Mouse (Mus musculus) WW6 (cell line): ENCODE measurements around the gene Tns1.

Experiments
- DNase-seq: peaks from one replicate; pipeline ENCODE4 v3.0.0-alpha.2; 2013; ENCODE audit warnings: low read depth, low spot score

The Tns1 gene

DNA sequence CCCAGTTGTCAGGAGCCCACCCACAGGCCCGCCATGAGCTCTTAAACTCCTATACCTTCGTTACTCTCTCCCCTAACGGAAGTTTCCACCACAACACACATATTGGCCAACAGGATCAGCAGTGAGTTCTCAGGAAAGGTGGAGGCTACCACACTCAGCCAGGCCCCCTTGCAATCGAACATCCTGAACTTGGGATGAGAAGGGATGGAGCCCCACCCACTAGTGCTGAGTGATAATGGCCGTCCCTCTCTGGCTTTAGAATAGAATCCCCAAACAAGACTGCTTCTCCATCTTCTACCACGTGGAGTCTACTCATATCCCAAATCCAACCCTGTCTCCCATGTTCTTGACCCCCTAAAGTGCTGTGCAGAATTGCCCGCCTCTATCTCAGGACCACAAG lies 131.0 kb downstream of the Tns1 start:
- no peak for DNase-seq

DNA sequence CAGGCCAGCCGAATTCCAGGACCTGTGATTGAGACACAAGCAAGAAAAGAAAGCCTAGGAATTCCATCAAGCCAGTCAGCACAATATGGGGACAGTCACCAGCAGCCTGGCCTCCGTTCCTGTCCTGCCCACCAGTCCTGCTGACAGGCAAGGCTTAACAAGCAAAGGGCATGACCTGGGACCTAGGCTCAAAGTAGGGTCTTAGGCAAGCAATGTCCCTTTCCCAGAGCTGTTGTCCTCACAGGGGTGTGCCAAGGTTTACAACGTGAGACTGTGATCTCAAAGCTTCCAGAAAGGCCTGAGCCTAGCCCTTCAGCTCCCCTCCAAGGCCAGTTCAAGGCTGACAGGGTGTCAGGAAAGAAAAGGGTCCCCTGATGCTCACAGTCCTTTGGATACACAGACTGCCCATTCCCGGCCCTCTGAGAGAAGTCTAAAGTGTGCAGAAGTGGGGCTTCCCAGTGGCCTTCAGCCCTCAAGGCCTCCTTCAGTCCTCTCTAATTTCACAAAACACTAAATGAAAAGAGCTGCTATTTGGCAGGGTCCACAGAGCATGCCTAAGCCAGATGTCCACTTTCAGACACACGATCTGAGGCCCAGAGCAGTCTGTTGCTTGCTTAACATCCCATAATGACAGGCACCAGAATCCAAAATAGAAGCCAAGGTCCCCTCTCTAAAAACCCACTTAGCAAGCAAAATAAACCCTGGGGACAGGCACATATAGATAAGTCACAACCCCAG lies 131.9 kb downstream of the Tns1 start:
- no peak for DNase-seq

DNA sequence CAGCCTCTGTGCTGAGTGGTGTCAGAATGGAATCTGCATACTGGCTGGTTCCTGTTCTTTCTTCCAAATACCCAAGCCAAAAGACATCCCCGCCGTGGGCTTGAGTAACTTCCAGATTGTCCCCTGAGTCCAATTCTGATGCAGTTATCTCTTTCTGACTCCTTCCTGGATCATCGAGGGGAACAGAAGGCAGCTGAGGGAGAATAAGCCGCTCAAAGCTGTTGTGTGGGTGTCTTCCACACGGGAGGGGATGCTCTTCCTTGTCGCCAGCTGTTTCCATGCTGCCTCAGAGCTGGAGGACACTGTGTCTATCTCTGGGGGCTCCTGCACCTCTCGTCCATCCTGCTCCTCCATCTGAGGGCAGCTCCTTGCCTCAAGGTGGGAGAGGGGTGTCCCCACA lies 133.0 kb downstream of the Tns1 start:
- no peak for DNase-seq

DNA sequence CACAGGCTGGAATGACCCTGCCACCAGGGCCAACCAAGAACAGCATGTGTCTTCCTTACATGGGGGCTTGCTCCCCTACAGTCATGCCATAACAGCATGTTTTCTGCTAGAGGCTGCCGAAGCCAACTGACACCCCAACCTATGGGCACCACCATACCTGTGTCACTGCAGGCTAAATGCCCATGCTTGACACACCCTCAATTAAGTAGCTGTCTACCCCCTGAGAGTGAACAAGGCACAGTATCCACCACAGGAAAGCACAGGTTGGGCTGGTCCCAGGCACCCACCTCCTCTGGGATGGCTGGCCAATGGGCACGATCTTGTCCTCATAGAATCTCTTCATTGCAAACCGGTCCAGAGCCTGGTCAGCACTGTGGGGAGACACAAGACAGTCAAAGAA lies 134.2 kb downstream of the Tns1 start:
- DNase-seq: no peak

DNA sequence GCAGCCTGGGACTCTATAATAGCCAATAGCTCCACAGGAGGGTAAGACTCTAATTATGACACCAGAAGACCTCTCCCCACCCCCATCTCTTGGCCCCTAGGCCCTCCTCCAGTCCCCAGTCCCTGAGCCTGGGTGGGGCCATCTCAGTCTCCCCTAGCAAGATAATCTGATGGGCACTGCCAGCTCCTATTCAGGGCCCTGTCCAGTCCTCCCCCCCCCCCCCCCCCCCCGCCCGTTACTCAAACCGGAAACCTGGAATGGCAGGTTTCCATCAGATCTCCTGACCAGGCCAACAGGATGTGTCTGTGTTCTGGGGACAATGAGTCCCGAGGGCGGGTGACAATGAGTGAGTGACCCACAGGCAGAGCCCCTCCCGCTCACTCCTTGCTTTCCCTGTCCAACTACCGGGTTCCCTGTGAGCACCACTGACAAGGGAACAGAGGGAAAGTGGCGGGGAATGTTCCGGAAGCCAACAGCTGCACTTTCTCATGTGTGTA lies 136.5 kb downstream of the Tns1 start:
- no peak for DNase-seq

DNA sequence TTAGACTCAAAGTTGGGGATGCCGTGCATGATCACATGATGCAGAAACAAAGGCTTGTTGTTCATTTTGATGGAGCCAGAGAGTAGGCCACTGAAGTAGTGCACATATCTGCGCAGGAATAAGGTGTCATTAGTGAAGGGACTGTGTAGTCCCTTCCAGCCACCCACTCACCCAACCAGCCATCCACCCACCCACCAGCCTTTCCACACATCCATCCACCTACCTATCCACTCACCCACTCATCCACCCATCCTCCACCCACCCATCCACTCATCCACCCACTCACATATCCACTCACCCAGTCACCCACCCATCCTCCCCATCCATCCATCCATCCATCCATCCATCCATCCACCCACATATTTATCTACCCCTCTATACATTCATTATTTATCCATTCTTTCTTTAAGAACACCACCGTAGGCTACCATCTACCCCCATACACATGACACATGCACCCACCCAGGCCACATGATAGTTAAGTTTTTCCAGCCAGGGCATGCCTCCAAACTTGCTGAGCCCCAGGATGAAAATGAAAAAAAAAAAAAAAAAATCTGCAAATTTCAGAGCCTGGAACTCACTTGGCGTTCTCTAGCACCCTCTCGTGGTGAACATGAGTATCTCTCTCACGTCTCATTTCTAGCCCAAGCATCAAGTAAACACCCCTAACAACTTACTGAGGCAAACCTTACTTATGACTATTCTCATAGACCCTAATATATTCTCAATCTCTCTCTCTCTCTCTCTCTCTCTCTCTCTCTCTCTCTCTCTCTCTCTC lies 137.8 kb downstream of the Tns1 start:
- peak; percentile 33 for DNase-seq

DNA sequence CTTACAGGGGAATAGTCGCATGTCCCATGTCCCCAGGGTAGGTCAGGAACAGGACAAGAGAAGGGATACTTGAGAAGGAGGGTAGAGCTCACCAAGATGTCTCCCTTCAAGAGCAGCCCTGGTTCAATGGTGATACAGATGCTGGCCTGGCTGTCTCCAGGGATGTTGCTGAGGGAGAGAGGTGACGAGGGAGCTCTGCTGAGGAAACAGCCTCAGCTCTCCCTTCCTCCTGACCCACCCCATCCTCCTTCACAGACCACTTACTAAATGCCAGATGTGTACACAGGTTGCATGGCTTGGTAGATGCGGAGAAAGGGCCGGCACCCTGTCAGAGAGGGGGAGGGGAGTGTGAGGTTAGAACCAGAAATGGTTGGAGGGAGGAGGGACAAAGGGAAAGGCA lies 138.6 kb downstream of the Tns1 start:
- no peak for DNase-seq

DNA sequence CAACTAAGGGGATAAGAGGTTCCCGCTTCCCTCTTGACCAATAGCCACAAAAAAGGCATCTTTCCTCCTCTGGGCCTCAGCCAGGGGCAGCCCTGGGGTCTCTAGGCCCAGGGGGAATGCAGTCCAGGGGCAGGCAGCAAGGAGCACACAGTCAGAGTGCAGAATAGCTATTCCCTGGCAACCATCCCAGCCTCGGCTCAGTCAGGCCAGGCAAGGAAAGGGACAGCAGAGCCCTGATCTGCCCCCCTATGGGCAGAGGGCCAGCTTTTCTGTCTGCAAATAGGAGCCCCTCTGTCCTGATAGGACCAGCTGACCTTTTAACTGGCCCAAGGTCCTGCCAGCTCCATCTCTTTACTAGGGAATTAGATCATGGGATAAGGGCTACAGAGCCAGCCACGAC lies 145.0 kb downstream of the Tns1 start:
- DNase-seq: no peak

DNA sequence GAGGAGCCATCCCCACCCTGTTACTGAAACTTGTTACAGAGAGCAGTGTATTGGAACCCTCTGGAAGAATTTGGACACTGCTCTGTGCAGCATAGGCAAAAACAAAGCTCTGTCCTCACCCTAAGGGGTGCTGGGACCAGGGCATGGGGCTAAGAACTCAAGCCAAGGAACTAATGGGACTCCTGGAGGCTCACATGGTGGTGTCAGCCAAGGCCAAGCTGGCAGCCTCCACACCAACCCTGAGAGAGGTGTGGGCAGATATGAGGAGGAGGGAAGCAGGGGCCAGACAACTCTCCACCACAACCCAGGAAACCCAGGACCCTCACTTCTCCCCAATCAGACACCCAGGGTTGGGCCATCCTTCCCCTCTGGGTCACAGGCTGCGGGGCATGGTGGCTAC lies 145.7 kb downstream of the Tns1 start:
- DNase-seq: no peak

DNA sequence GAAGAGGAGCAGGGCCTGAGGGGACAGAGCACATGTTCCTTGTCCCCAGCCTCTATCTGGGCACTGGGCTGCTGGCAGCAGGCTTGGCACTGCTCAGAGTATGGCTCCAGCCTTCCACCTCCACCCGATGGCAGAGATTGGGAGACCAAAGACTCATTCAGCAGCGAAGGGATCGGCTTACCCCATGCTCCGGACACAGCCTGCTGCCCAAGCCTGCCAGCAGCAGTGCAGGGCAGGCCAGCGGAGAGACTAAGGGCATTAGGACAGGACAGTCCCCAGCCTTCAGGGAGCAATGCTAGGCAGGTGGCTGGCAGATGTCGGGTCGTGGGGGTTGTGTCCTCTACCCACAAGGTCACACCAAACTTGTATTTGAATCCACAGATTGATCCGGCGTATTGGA lies 150.3 kb downstream of the Tns1 start:
- DNase-seq: no peak

DNA sequence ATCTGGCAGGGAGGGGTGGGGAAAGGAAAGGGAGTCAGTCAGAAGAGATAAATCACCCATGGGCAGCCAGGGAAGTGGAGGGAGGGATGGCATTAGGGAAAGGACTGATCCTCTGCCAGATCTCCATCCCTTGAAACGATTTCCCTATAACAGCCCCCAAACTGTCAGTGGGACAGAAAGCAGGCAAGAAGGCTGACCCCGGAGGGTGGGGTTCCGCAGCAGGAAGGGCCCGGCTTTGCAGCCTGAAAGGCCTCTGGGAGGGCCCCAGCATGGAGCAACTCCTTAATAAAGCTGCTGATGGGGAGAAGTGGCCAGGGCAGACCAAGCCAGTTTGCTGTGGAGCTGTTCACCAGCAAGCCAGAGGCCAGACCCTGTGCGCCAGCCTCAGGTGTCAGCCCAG lies 151.5 kb downstream of the Tns1 start:
- DNase-seq: no peak

DNA sequence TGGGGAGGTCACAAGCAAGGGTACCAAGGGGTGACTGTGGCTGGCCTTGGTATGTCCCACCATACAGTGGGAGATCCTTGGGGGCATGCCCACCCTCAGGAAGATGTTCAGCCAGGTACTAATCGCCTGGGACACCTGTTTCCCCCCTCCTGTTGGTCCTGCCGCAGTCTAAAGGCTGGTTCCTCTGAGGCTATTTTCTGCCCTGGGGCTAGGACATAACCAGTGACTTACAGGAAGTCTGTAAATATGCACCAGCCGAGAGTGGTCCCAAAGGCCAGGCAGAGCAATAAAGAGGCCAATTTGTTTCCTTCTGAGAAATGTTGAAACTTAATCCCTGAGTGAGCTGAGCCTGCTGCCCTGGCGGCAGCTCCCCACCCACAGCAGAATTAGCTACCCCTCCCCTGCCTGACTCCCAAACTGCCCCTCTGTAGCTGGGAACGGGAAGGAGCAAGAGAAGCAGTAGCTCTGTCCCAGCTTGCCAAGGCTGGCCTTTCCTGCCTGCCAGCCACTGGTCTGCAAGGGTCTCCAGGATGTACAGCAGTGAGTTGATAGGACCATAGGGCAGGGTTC lies 154.0 kb downstream of the Tns1 start:
- DNase-seq: no peak

DNA sequence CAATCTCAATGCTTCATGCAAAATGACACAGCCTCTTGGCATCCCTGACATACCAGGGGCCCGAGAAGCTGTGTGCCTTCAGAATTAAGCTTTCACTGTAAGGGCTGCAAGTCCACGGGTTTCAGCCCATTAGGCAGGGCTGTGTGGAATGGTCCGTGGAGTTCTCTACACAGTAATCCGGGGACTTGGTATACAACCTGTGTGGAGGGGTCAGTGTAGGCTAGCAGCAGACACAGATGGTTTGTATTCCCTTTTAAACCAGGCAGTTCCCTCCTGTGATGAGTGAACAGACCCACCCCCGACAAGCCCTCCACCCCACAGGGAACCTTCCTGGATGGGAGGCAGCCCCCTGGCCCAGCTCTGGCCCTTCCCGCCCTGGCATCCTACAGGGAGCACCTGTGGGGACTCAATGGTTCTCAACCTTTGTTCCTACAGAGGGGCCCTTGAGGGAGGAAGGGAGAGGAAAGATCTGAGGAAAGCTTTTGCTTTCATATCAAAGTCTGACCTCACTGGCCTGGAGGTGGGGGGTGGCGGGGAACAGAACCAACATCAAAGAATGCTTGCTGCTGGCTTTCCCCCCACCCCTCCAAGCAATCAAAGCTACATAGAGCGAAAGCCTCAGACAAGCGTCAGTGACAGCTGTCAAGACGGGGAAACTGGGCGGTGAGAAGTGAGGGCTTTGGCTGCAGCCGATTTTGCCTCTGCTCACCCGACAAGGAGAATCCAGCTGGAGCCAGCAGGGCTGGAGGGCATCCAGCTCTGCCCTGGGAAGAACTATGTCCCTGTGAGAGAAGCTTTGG lies 155.3 kb downstream of the Tns1 start:
- no peak for DNase-seq

DNA sequence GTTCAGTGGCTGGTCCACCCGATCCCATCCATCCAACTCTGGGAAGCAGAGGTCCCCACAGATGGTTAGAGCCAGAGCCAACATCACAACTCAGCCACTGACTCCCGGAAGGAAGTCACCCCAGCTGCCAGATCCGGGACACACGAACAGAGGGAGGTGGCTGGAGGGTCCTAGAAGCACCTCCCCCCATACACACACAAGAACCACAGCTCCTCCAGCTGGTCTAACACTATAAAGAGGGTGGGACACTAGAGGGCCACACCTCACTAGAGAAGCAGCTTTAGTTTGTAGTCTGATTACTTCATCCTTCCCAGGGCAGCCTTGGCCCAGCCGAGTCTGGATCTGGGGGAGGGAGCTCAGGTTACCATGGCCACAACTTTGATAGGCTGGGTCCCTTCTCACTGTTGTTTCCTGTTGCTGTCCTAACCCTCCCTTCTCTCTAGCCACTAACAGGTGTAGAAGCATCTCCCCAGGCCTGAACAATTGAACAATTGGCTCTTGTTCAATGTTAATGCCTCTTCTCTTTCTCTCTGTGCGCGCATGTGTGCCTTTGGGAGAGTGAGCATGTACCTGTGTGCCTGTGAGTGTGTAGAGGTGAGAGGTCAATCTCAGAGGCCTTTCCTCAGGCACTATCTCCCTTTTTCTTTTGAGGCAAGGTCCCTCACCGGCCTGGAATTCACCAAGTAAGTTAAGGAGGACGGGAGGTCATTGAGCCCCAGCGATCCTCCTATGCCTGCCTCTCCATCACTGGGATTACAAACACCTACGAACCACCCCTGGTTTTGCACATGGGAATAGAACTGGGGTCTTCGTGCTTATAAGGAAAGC lies 157.6 kb downstream of the Tns1 start:
- DNase-seq: peak; percentile 29

DNA sequence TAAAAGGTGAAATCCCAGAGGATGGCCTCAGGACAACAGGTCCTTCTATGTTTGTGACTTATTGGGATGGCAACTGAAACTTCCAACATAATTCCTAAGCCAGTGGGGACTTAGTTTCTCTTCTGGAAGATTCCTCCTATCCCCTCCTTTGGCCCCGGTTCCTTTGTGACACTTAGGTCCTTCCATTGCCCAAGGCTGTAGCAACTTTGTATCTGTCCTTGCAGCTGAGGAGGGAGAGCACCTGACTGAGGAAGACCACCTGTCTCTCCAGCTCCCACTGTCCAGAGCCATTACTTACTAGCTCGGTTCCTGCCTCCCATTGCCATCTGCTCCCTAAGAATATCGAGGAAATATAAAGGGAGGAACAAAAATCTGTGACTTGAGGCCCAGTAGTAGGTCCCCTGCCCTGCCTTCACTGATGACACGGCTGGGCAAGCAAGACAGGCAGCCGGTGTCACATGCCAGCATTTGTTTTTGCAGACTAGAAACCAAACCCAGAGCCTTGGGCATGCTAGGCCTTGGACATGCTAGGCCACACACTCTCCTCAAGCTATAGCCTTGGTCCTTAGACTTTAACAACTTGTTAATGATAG lies 160.0 kb downstream of the Tns1 start:
- no peak for DNase-seq

DNA sequence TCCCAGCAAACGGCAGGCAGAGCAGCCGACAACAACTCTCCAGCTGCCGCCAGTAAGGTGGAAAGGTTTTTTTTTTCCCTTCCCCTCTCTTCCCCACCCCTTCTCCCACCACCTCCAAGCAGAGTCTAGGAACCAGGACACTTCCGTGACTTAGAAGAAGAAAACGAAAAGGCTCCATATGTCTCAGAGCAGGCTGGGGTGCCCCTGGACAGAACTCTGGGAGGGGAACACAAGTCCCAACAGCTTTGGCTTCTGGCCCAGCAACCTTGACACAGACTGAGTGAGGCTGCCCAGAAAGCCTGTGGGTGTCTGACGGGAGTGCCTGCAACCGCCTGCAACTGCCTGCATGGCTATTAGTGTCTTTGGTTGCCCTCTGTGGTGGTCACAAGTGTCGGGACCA lies 160.6 kb downstream of the Tns1 start:
- no peak for DNase-seq

DNA sequence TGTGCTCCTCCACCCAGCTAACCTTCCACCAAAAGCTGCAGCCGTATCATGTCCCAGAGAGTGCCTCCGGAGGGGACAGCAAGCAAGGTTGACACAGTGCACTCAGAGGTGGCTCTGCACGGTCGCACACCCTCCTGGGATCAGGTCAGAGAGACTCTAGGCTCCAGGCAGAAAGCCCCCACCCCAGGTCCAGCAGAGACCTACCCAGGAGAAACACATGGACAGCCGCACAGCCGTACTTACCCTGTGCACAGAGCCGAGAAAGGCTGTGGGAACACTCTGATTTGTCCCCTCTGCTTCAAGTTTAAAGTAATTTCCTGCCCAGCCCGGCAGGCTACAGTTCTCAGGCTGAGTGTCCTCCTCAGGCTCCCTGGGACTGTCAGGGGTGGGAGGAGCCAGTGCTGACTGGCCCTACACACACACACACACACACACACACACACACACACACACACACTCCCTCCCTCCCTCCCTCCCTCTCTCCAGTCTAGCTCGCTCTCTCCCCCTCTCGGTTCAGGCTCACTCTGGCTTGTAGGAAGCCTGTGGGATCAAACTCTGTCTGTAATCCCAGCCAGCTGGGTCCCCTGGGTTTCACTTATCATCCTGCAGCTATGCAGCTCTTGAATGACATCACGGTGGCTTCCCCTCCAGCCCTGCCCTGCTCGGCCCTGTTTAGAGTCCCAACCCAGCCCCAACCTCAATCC lies 161.4 kb downstream of the Tns1 start:
- DNase-seq: no peak

DNA sequence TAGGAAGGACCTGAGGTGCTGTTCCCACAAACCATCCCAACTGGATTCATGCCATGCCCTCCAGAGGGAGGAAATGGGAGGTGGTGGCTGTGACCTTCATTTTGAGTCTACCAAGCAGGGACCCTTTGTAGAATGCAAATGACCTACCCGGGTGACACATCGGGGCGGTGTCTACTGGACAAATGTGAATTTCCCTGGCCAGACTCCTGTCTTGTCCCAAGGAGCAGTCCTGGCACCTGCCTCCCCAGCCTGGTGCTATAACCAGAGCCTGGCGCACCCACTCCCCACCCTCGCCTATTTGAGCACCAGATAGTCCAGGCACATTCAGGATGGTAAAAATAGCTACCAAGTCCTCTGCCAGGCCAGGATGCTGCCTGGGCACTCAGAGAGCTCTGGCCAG lies 162.2 kb downstream of the Tns1 start:
- no peak for DNase-seq

DNA sequence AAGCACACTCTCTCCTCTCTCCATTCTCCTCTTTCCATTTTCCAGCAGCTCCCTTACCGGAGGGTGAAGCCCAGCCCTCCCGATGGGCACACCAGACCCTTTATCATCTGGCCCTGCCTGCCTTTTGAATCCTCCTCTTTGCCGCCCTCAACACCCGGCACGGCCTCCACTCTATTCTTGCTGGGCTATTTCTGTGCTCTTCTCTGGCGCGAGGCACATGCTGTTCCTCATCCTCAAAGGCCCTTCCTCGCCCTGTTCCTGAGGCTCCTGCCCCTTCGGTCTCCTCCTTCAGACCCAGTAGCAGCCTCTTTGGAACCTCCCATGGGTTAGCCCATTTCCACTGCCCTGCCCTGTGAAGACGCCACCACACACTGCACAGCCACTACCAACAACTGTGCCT lies 164.5 kb downstream of the Tns1 start:
- DNase-seq: no peak

DNA sequence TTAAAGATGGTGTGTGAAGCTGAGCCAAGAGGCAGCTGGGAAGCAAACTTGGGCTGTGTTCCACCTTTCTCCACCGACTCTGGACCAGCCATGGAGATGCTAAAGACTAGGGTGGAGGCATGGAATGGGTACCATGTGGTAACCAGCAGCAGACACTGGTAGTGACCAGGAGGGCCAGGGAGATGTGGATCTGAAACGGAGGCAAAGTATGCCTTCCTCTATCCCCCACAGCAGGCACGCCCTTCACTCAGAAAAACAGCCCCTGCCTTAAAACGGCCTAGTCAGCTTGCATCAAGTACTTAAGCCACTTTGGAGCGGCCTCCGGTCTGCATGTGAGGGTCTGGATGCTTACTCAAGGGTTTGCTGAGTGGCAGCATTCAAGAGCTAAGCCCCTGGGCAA lies 164.9 kb downstream of the Tns1 start:
- no peak for DNase-seq
